Comparison of ENCODE assay signal across 9 mouse cellular contexts in the genomic region with DNA sequence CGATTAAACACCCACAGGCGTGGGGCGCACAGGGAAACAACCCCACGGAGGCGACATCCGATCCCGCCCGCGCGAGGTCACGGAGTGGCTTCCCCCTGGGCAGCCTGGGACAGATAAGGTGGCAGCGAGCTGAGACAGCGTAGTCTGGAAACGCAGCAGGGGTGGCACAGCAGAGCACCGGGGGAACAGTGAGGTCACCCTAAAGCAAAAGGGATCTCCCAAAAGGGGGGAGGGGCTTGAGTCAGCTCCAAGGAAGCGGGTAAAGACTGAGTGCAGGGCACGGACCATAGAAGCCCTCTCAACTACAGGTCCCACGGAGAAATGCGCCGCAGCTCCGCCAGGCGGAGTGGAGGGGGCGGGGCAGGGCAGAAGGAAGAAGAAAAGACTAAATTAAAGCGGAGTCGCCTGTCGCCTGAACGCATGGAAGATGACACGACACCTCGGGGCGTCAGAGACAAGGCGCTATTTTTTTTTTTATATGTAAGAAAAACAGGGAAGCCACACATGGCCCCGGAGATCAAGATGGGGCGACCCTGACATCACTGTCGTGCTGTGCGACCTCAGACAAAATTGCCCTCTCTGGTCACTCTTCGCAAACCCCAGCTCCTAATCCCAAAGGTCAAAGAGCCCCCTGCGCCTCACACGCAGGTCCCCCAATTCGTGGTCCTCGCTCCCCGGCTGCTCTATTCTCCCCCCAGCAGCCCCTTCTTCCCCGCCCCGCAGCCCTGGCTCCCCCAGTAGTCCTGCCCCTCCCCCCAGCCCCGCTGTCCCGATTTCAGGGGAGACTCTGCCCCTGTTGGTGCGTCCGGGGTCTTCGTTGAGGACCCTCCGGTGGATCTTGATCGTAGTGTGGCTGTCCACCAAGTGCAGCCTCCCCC. TPM values are rescaled to one million over a fixed set of nuclear protein-coding genes. Genes with fewer than 3 reads are reported as not detected.
DNase-seq lines count a peak whose midpoint lies in the region; ATAC-seq and TF ChIP-seq lines count a peak whose summit lies in the region.
"Had no signal": no experiment of that assay in that cellular context is flagged by ENCODE, and none has a peak within 500 bp of the region (broad histone marks: within the 10 kb centered on the region; RNA-seq: fewer than 3 reads in every experiment).

No protein-coding gene starts in this region.

- ATAC-seq in megakaryocyte progenitor cell, adult 5-6 weeks (replicated peaks; ENCODE audit: poor library complexity), result peak; percentile 49

- 0 out of 2 replicates have a peak, but pooled peaks cover 3% of the 10 kb centered on the region for H3K36me3 ChIP-seq in E14TG2a.4 (ENCODE audit: insufficient read depth, low read length)
- H3K36me3 ChIP-seq in embryonic facial prominence, embryonic 10.5 days (replicated peaks), result peaks cover 17% of the 10 kb centered on the region

- peaks cover 92% of the 10 kb centered on the region for H3K4me1 ChIP-seq in E14TG2a.4 (replicated peaks; ENCODE audit: low read depth, low read length)
- peaks cover 82% of the 10 kb centered on the region for H3K4me1 ChIP-seq in embryonic facial prominence, embryonic 10.5 days

- H3K27me3 ChIP-seq in E14TG2a.4 (ENCODE audit: insufficient read depth, low read length), result peaks cover 76% of the 10 kb centered on the region
- peaks cover 70% of the 10 kb centered on the region for H3K27me3 ChIP-seq in embryonic facial prominence, embryonic 10.5 days (replicated peaks; ENCODE audit: low read depth, poor library complexity, severe bottlenecking)

- intact Hi-C loops in left cerebral cortex, postnatal 4 days (cut with DNase I), result no loop called here

- peak; percentile 72 for DNase-seq in NIH3T3 (ENCODE audit: low read depth)
- DNase-seq in embryonic facial prominence, embryonic 10.5 days (ENCODE audit: low spot score), result peak; percentile 72
- peak; percentile 77 for DNase-seq in heart, postnatal 4 days
- peak; percentile 78 for DNase-seq in left cerebral cortex, postnatal 4 days
- DNase-seq in right cerebral cortex, postnatal 25 days, result peak; percentile 60
- DNase-seq in ovary, postnatal 10 days (ENCODE audit: low spot score), result no peak

- 2% methylated on average over 50 of the region's 50 CpGs for WGBS in embryonic facial prominence, embryonic 10.5 days

- no peaks in the 10 kb centered on the region for H3K9me3 ChIP-seq in E14TG2a.4 (ENCODE audit: low read length)
- H3K9me3 ChIP-seq in embryonic facial prominence, embryonic 10.5 days, result peaks cover 5% of the 10 kb centered on the region; the same call in 1 of the 2 replicates

- H3K4me3 ChIP-seq in E14TG2a.4 (replicated peaks; ENCODE audit: low read length), result peak overlapping the region; percentile 86
- H3K4me3 ChIP-seq in embryonic facial prominence, embryonic 10.5 days, result peak overlapping the region; percentile 94

- H3K27ac ChIP-seq in embryonic facial prominence, embryonic 10.5 days (replicated peaks), result 0 out of 2 replicates have a peak overlapping the region, but pooled peaks have one; percentile 1

- TF ChIP-seq CTCF in E14TG2a.4 (conservative IDR thresholded peaks at IDR 0.05; ENCODE audit: low read length), result peak; percentile 14; the same call in 1 of the 2 replicates

RNA-seq across cellular contexts. Expression of gene Ptprs, which starts 3.3 kb away (rescaled TPM):
- polyA plus RNA-seq in embryonic facial prominence, embryonic 10.5 days (2016; fragmentation: Nextera tagmentation; extraction: Ambion mirVana), result 85.0 and 86.4 TPM in 2 replicates
- 100 to 1,000 TPM; 140 to 141 TPM for total RNA-seq in heart, postnatal 4 days (2021)
- 100 to 1,000 TPM; 821 to 872 TPM for total RNA-seq in left cerebral cortex, postnatal 4 days (2021)
- 35.9 and 39.7 TPM in 2 replicates for total RNA-seq in megakaryocyte progenitor cell, adult 5-6 weeks (2015)
- 35.3 and 38.5 TPM in 2 replicates for total RNA-seq in megakaryocyte progenitor cell, adult 5-6 weeks (2017)

RNA-seq across cellular contexts. Expression of gene Znrf4, which starts 39.3 kb away (rescaled TPM):
- polyA plus RNA-seq in embryonic facial prominence, embryonic 10.5 days (2016; fragmentation: Nextera tagmentation; extraction: Ambion mirVana), result not detected in 2 replicates
- not detected for total RNA-seq in heart, postnatal 4 days (2021)
- not detected for total RNA-seq in left cerebral cortex, postnatal 4 days (2021)
- total RNA-seq in megakaryocyte progenitor cell, adult 5-6 weeks (2015), result not detected in 2 replicates
- not detected in 2 replicates for total RNA-seq in megakaryocyte progenitor cell, adult 5-6 weeks (2017)
- total RNA-seq: layer of hippocampus, postnatal 14 days had no signal

Comparison
In these comparisons a context has a peak if more than half of its experiments do, and no peak if none do; other contexts are left out.
1. RNA of gene Ptprs, which starts 3.3 kb away (total RNA-seq): 821 to 872 TPM in left cerebral cortex, postnatal 4 days; 140 to 141 TPM in heart, postnatal 4 days and 35.3 to 39.7 TPM in megakaryocyte progenitor cell, adult 5-6 weeks; every median in the first group is over 4 times any median in the second.